Mouse (Mus musculus) lung, postnatal 0 days (tissue): Measurements from ENCODE around the gene Pcgf1. TPM values are rescaled to one million over a fixed set of nuclear protein-coding genes. Genes with fewer than 3 reads are reported as not detected.

ENCODE experiments used
- ATAC-seq: fragments of 200-750 bp; cut with Nextera tagmentation; 2 replicates; pipeline ENCODE4 v1.8.0; 2017; ENCODE audit warnings: moderate library complexity
- DNase-seq: peaks from one replicate; pipeline ENCODE4 v3.0.0-alpha.2; 2016; ENCODE audit warnings: low spot score
- H3K27ac ChIP-seq: fragments of 300-500 bp; sonication (generic); 2 replicates; pipeline ENCODE4 v1.5.1; 2014; ENCODE audit warnings: antibody characterized with exemption, mild to moderate bottlenecking, low read length, mixed read lengths
- H3K27me3 ChIP-seq: fragments of 300-500 bp; sonication (generic); replicated peaks from 2 replicates; pipeline ENCODE4 v1.6.1; 2014; ENCODE audit warnings: low read length, mixed read lengths; ENCODE audit not compliant: insufficient read depth
- H3K36me3 ChIP-seq: fragments of 300-500 bp; sonication (generic); 2 replicates; pipeline ENCODE4 v1.6.1; 2014; ENCODE audit warnings: low read length, mixed read lengths; ENCODE audit not compliant: insufficient read depth
- H3K4me1 ChIP-seq: fragments of 300-500 bp; sonication (generic); 2 replicates; pipeline ENCODE4 v1.6.1; 2014; ENCODE audit warnings: antibody characterized with exemption, low read depth, low read length, mixed read lengths; ENCODE audit not compliant: insufficient read depth
- H3K4me2 ChIP-seq: fragments of 300-500 bp; sonication (generic); replicated peaks from 2 replicates; pipeline ENCODE4 v1.6.1; 2014; ENCODE audit warnings: low read depth, mild to moderate bottlenecking, low read length, moderate library complexity, mixed read lengths
- H3K4me3 ChIP-seq: fragments of 300-500 bp; sonication (generic); 2 replicates; pipeline ENCODE4 v1.5.1; 2014; ENCODE audit warnings: low read depth, low read length
- H3K9ac ChIP-seq: fragments of 300-500 bp; sonication (generic); replicated peaks from 2 replicates; pipeline ENCODE4 v1.6.1; 2014; ENCODE audit warnings: low read depth, mild to moderate bottlenecking
- H3K9me3 ChIP-seq: fragments of 300-500 bp; sonication (generic); 2 replicates; pipeline ENCODE4 v1.6.1; 2016; ENCODE audit warnings: low read length, mixed read lengths
- CTCF ChIP-seq: IDR thresholded peaks from 2 replicates; pipeline ENCODE4 v1.5.1; 2016; ENCODE audit warnings: antibody characterized with exemption, mild to moderate bottlenecking
- EP300 ChIP-seq: IDR thresholded peaks from 2 replicates; pipeline ENCODE4 v1.6.1; 2016; ENCODE audit warnings: antibody characterized with exemption, mild to moderate bottlenecking, control low read depth
- WGBS: fragments of 180-500 bp; shearing (Covaris S2); extraction: QIAGEN DNeasy Blood & Tissue Kit; methylation state at CpG from one replicate; pipeline ENCODE4 v1.1.7; 2014; 5-methylcytosine and 5-hydroxymethylcytosine counted together
- polyA plus RNA-seq: library from polyadenylated mRNA; unstranded; fragments of >200 nt; fragmentation: Nextera tagmentation; extraction: Ambion mirVana; gene quantifications from 2 replicates; pipeline ENCODE4 v1.2.1, GENCODE M21; 2015

Gene Pcgf1
- polyA plus RNA-seq, 1 experiment from 2014 or later = 24.3 TPM

GRCm38 (mm10) chr6:83115682-83116372 lies 38.2 kb downstream of the Pcgf1 start:
- ATAC-seq (peak; percentile 6; the same call in 1 of the 2 replicates), DNase-seq (no peak)
- WGBS = under 1% methylated on average over 41 of the region's 48 CpGs
- Histone ChIP-seq H3K36me3 (no peaks in the 10 kb centered on the region), H3K4me2 (peak overlapping the region; percentile 93), H3K27ac (peak overlapping the region; percentile 88), H3K9me3 (no peaks in the 10 kb centered on the region), H3K4me3 (peak overlapping the region; percentile 67), H3K27me3 (no peaks in the 10 kb centered on the region), H3K9ac (peak overlapping the region; percentile 55), H3K4me1 (peaks cover 10% of the 10 kb centered on the region)
- TF ChIP-seq EP300 (no peak), CTCF (no peak)

- H3K27ac ChIP-seq = no peak overlapping the region
- no peak for TF ChIP-seq CTCF
- no peak for TF ChIP-seq EP300
- 65% methylated on average over 11 of the region's 11 CpGs for WGBS
Measured at GRCm38 (mm10) chr6:83116373-83117164, 38.9 kb downstream of the Pcgf1 start.

GRCm38 (mm10) chr6:83117165-83117438 lies 39.4 kb downstream of the Pcgf1 start:
- Histone ChIP-seq H3K27me3 (no peaks in the 10 kb centered on the region), H3K4me1 (peaks cover 14% of the 10 kb centered on the region), H3K4me2 (no peak overlapping the region), H3K4me3 (no peak overlapping the region), H3K9ac (no peak overlapping the region), H3K9me3 (no peaks in the 10 kb centered on the region), H3K36me3 (no peaks in the 10 kb centered on the region), H3K27ac (no peak overlapping the region)
- ATAC-seq (no peak), DNase-seq (no peak)
- 82% methylated on average over 4 of the region's 4 CpGs for WGBS
- no peak for TF ChIP-seq CTCF
- TF ChIP-seq EP300 = no peak

More at GRCm38 (mm10) chr6:83116373-83117164, 38.9 kb downstream of the Pcgf1 start:
- peaks cover 11% of the 10 kb centered on the region for H3K4me1 ChIP-seq
- H3K36me3 ChIP-seq = no peaks in the 10 kb centered on the region
- H3K9me3 ChIP-seq = no peaks in the 10 kb centered on the region
- H3K9ac ChIP-seq = peak overlapping the region; percentile 55; the same call in 1 of the 2 replicates
- peak overlapping the region; percentile 93 for H3K4me2 ChIP-seq
- peak overlapping the region; percentile 67 for H3K4me3 ChIP-seq
- no peaks in the 10 kb centered on the region for H3K27me3 ChIP-seq
- no peak for ATAC-seq
- DNase-seq = no peak

GRCm38 (mm10) chr6:83117616-83118015 lies 39.9 kb downstream of the Pcgf1 start:
- WGBS = 91% methylated on average over 13 of the region's 13 CpGs
- ATAC-seq (no peak), DNase-seq (no peak)
- H3K4me2 ChIP-seq = no peak overlapping the region
- peaks cover 15% of the 10 kb centered on the region for H3K4me1 ChIP-seq
- TF ChIP-seq EP300 = no peak
- no peak for TF ChIP-seq CTCF
- H3K27me3 ChIP-seq = no peaks in the 10 kb centered on the region
- no peaks in the 10 kb centered on the region for H3K36me3 ChIP-seq
- no peak overlapping the region for H3K27ac ChIP-seq
- H3K4me3 ChIP-seq = no peak overlapping the region
- H3K9ac ChIP-seq = no peak overlapping the region
- no peaks in the 10 kb centered on the region for H3K9me3 ChIP-seq

- DNase-seq (no peak), ATAC-seq (no peak)
- no peak for TF ChIP-seq EP300
- no peak for TF ChIP-seq CTCF
- no peak overlapping the region for H3K4me3 ChIP-seq
- H3K4me2 ChIP-seq = no peak overlapping the region
- peaks cover 15% of the 10 kb centered on the region for H3K4me1 ChIP-seq
- H3K9me3 ChIP-seq = no peaks in the 10 kb centered on the region
- no peak overlapping the region for H3K27ac ChIP-seq
- no peaks in the 10 kb centered on the region for H3K36me3 ChIP-seq
- H3K27me3 ChIP-seq = no peaks in the 10 kb centered on the region
- 80% methylated on average over 11 of the region's 11 CpGs for WGBS
- no peak overlapping the region for H3K9ac ChIP-seq
Measured at GRCm38 (mm10) chr6:83118369-83118768, 40.7 kb downstream of the Pcgf1 start.

GRCm38 (mm10) chr6:83118825-83119733 lies 41.4 kb downstream of the Pcgf1 start:
- no peak overlapping the region for H3K4me3 ChIP-seq
- WGBS = 72% methylated on average over 14 of the region's 14 CpGs
- no peak for TF ChIP-seq CTCF
- TF ChIP-seq EP300 = no peak
- H3K4me2 ChIP-seq = no peak overlapping the region
- H3K9ac ChIP-seq = no peak overlapping the region
- H3K27me3 ChIP-seq = no peaks in the 10 kb centered on the region
- H3K36me3 ChIP-seq = no peaks in the 10 kb centered on the region
- no peak overlapping the region for H3K27ac ChIP-seq
- H3K4me1 ChIP-seq = peaks cover 16% of the 10 kb centered on the region
- DNase-seq (no peak), ATAC-seq (no peak)
- H3K9me3 ChIP-seq = no peaks in the 10 kb centered on the region
